Mouse (Mus musculus): ENCODE results near the gene Nr4a3.

GRCm38 (mm10) chr4:48029652-48030051 lies 15.3 kb upstream of the Nr4a3 start:
- TF ChIP-seq CTCF (IDR thresholded peaks at IDR 0.05; ENCODE audit: insufficient read depth, low read depth, low read length) = 0 out of 2 replicates have a peak, but pooled peaks have one; percentile 16
- no peak for TF ChIP-seq POLR2A (IDR thresholded peaks at IDR 0.05; ENCODE audit: insufficient read depth, low read depth, low read length)
